Mouse (Mus musculus) midbrain, embryonic 12.5 days (tissue): ENCODE measurements at regions not wholly inside any gene's neighbourhood (a gene's known extent, or its start where the extent isn't known, plus 50 kb on each side); places are given as distances from the start of the nearest gene placed in this dataset.

Experiments
- ATAC-seq: fragments of 200-750 bp; cut with Nextera tagmentation; 2 replicates; pipeline ENCODE4 v1.8.0; 2017; ENCODE audit warnings: low read depth, moderate TSS enrichment, moderate library complexity; ENCODE audit not compliant: low FRiP score
- H3K27ac ChIP-seq: fragments of 300-500 bp; sonication (generic); replicated peaks from 2 replicates; pipeline ENCODE4 v1.5.1; 2016; ENCODE audit warnings: mild to moderate bottlenecking
- H3K27me3 ChIP-seq: fragments of 300-500 bp; sonication (generic); 2 replicates; pipeline ENCODE4 v1.6.1; 2016; ENCODE audit warnings: mild to moderate bottlenecking
- H3K36me3 ChIP-seq: fragments of 300-500 bp; sonication (generic); 2 replicates; pipeline ENCODE4 v1.6.1; 2016
- H3K4me1 ChIP-seq: fragments of 300-500 bp; sonication (generic); 2 replicates; pipeline ENCODE4 v1.6.1; 2016
- H3K4me2 ChIP-seq: fragments of 300-500 bp; sonication (generic); replicated peaks from 2 replicates; pipeline ENCODE4 v1.6.1; 2016; ENCODE audit warnings: mild to moderate bottlenecking, moderate library complexity
- H3K4me3 ChIP-seq: fragments of 300-500 bp; sonication (generic); 2 replicates; pipeline ENCODE4 v1.5.1; 2016; ENCODE audit warnings: mild to moderate bottlenecking
- H3K9ac ChIP-seq: fragments of 300-500 bp; sonication (generic); replicated peaks from 2 replicates; pipeline ENCODE4 v1.6.1; 2016; ENCODE audit warnings: mild to moderate bottlenecking, moderate library complexity
- H3K9me3 ChIP-seq: fragments of 300-500 bp; sonication (generic); 2 replicates; pipeline ENCODE4 v1.6.1; 2016; ENCODE audit warnings: mild to moderate bottlenecking
- WGBS: fragments of 180-500 bp; shearing (Covaris S2); methylation state at CpG from one replicate; pipeline ENCODE4 v1.1.7; 2016; 5-methylcytosine and 5-hydroxymethylcytosine counted together

DNA sequence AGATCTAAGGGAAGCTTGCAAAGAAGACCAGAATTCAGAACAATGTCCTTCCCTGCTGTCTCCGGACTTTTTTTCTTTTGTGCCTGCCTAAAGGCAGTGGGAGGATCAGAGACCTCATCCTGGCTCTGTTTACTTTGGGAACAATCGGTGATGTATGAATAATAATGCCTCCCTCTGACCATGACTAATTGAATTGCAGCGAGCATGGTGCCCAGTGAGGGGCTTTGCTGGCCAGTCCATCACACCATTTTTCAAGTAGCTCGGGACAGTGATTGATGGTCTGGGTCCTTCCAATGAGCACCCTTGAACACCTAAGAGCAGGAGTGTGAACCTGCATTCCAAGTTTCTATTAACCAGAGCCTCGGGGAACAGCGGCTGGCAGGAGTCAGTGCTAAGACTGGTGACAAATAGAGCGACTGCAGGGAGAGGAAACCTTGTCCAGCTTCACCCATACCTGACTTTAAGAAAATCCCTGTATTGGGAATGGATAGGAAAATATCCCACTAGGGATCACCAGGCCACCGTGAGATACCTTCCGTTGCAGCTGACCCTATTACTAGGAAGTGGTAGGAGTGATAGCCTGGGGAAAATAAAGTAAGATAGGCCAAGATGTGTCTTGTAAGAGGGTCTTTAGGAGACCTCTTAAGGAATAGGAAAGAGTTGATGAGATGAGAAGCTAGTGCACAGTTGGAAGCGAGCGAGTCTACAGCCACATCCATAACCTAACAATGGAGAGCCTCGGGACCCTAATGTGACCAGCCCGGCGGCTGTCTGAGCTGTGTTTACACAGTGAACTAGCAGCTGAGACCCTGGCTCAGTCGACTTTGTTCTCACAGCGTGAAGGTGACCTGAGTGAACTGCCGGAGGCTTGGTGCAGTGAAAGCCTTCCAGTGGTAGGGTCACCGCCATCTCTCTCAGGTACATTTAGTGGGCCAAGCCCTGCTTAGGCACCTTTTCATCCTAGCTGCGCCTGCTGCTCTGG lies 140.7 kb downstream of the Foxa2 start:
- Histone ChIP-seq H3K27me3 (peaks cover 88% of the 10 kb centered on the region), H3K27ac (peak overlapping the region; percentile 42), H3K9ac (no peak overlapping the region), H3K4me2 (peak overlapping the region; percentile 7; the same call in 1 of the 2 replicates), H3K36me3 (no peaks in the 10 kb centered on the region), H3K4me1 (peaks cover 13% of the 10 kb centered on the region), H3K4me3 (no peak overlapping the region), H3K9me3 (no peaks in the 10 kb centered on the region)
- peak; percentile 70 for ATAC-seq
- 5% methylated on average over 19 of the region's 19 CpGs for WGBS

- WGBS = 14% methylated on average over 3 of the region's 3 CpGs
- H3K27ac ChIP-seq = 0 out of 2 replicates have a peak overlapping the region, but pooled peaks have one; percentile 42
- peak overlapping the region; percentile 7; the same call in 1 of the 2 replicates for H3K4me2 ChIP-seq
- H3K4me1 ChIP-seq = peaks cover 13% of the 10 kb centered on the region
- H3K9me3 ChIP-seq = no peaks in the 10 kb centered on the region
- H3K9ac ChIP-seq = no peak overlapping the region
- H3K4me3 ChIP-seq = no peak overlapping the region
- ATAC-seq = no peak
- H3K27me3 ChIP-seq = peaks cover 89% of the 10 kb centered on the region
- no peaks in the 10 kb centered on the region for H3K36me3 ChIP-seq
Measured at GRCm38 (mm10) chr2:147905118-147905517, 141.7 kb downstream of the Foxa2 start.

GRCm38 (mm10) chr2:147899236-147899635 lies 147.5 kb downstream of the Foxa2 start:
- H3K4me3 ChIP-seq = no peak overlapping the region
- H3K36me3 ChIP-seq = no peaks in the 10 kb centered on the region
- H3K9ac ChIP-seq = no peak overlapping the region
- WGBS = 88% methylated on average over 1 of the region's 1 CpGs
- no peak overlapping the region for H3K4me2 ChIP-seq
- H3K27ac ChIP-seq = no peak overlapping the region
- H3K4me1 ChIP-seq = no peaks in the 10 kb centered on the region
- no peak for ATAC-seq
- no peaks in the 10 kb centered on the region for H3K9me3 ChIP-seq
- H3K27me3 ChIP-seq = peaks cover 64% of the 10 kb centered on the region

- Histone ChIP-seq H3K4me2 (no peak overlapping the region), H3K4me3 (no peak overlapping the region), H3K36me3 (no peaks in the 10 kb centered on the region), H3K9ac (no peak overlapping the region), H3K9me3 (no peaks in the 10 kb centered on the region), H3K27ac (no peak overlapping the region), H3K4me1 (no peaks in the 10 kb centered on the region), H3K27me3 (peaks cover 37% of the 10 kb centered on the region)
- 0 out of 2 replicates have a peak, but pooled peaks have one; percentile 38 for ATAC-seq
- 0% methylated on average over 1 of the region's 1 CpGs for WGBS
Measured at GRCm38 (mm10) chr2:147895691-147896090, 151.1 kb downstream of the Foxa2 start.

- no peaks in the 10 kb centered on the region for H3K9me3 ChIP-seq
- H3K4me2 ChIP-seq = no peak overlapping the region
- no peak overlapping the region for H3K4me3 ChIP-seq
- H3K4me1 ChIP-seq = no peaks in the 10 kb centered on the region
- H3K27me3 ChIP-seq = peaks cover 28% of the 10 kb centered on the region
- no peak for ATAC-seq
- no peak overlapping the region for H3K9ac ChIP-seq
- WGBS = 24% methylated on average over 1 of the region's 1 CpGs
- H3K36me3 ChIP-seq = no peaks in the 10 kb centered on the region
- H3K27ac ChIP-seq = no peak overlapping the region
Measured at GRCm38 (mm10) chr2:147894213-147894612, 152.6 kb downstream of the Foxa2 start.

DNA sequence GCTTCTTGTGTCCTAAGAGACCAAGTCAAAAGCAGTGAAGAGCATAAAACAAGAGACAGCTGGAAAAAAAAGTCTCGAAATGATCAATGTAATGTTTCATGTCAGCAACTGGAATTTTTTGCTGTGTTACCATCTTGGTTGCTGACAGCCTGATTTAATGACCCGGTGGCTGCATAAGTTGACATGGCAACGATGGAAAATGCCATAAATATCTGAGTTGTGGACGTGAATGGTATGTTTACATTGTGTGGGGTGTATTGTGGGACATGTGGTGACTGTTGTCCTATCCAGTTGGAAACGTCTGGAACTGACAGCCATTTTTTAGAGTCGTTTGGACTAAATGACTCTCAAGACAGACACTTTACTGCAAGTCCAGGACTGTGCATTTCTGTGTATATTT lies 160.6 kb downstream of the Foxa2 start:
- Histone ChIP-seq H3K36me3 (no peaks in the 10 kb centered on the region), H3K4me3 (no peak overlapping the region), H3K4me2 (no peak overlapping the region), H3K9ac (no peak overlapping the region), H3K27me3 (peaks cover 7% of the 10 kb centered on the region), H3K9me3 (no peaks in the 10 kb centered on the region), H3K4me1 (no peaks in the 10 kb centered on the region), H3K27ac (no peak overlapping the region)
- no peak for ATAC-seq
- 61% methylated on average over 6 of the region's 6 CpGs for WGBS

DNA sequence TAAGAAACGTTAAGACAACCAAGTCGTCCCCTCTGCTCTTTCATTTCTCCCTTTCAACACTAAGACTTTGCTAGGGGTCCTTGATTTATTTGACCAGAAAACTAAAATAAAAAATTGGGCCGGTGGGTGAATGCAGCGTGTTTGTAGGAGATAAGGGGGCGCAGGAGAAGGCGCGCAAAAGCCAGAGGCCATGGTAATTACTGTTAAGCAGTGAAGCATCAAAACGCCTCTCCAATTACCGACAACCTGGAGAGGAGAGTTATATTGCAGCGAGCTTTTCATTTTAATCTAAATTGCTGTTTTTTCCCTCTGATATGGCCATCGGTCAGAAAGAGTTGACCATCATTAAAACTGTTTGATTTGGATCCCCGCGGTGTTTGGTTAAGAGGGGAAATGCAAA lies 168.9 kb downstream of the Foxa2 start:
- Histone ChIP-seq H3K4me3 (no peak overlapping the region), H3K4me1 (peaks cover 26% of the 10 kb centered on the region), H3K27me3 (peaks cover 50% of the 10 kb centered on the region), H3K36me3 (no peaks in the 10 kb centered on the region), H3K4me2 (peak overlapping the region; percentile 59), H3K9me3 (no peaks in the 10 kb centered on the region), H3K9ac (no peak overlapping the region), H3K27ac (peak overlapping the region; percentile 68; the same call in 1 of the 2 replicates)
- peak; percentile 44; the same call in 1 of the 2 replicates for ATAC-seq
- 12% methylated on average over 13 of the region's 13 CpGs for WGBS

GRCm38 (mm10) chr2:147877543-147877904 lies 169.2 kb downstream of the Foxa2 start:
- Histone ChIP-seq H3K4me3 (peak overlapping the region; percentile 37), H3K9ac (peak overlapping the region; percentile 50; the same call in 1 of the 2 replicates), H3K36me3 (no peaks in the 10 kb centered on the region), H3K4me2 (peak overlapping the region; percentile 59), H3K4me1 (peaks cover 26% of the 10 kb centered on the region), H3K27ac (peak overlapping the region; percentile 68), H3K27me3 (peaks cover 52% of the 10 kb centered on the region), H3K9me3 (no peaks in the 10 kb centered on the region)
- no peak for ATAC-seq
- WGBS = 6% methylated on average over 4 of the region's 4 CpGs

- Histone ChIP-seq H3K4me1 (peaks cover 26% of the 10 kb centered on the region), H3K4me2 (peak overlapping the region; percentile 59), H3K9me3 (no peaks in the 10 kb centered on the region), H3K27ac (peak overlapping the region; percentile 68), H3K36me3 (no peaks in the 10 kb centered on the region), H3K27me3 (peaks cover 52% of the 10 kb centered on the region), H3K9ac (peak overlapping the region; percentile 50), H3K4me3 (peak overlapping the region; percentile 37)
- 3% methylated on average over 19 of the region's 19 CpGs for WGBS
- ATAC-seq = peak; percentile 69
Measured at GRCm38 (mm10) chr2:147876708-147877542, 169.8 kb downstream of the Foxa2 start.

GRCm38 (mm10) chr2:147872972-147873371 lies 173.8 kb downstream of the Foxa2 start:
- no peak overlapping the region for H3K4me3 ChIP-seq
- no peaks in the 10 kb centered on the region for H3K36me3 ChIP-seq
- peaks cover 29% of the 10 kb centered on the region for H3K27me3 ChIP-seq
- H3K9me3 ChIP-seq = no peaks in the 10 kb centered on the region
- 93% methylated on average over 3 of the region's 3 CpGs for WGBS
- peaks cover 21% of the 10 kb centered on the region for H3K4me1 ChIP-seq
- H3K27ac ChIP-seq = no peak overlapping the region
- no peak overlapping the region for H3K9ac ChIP-seq
- ATAC-seq = no peak
- H3K4me2 ChIP-seq = no peak overlapping the region

DNA sequence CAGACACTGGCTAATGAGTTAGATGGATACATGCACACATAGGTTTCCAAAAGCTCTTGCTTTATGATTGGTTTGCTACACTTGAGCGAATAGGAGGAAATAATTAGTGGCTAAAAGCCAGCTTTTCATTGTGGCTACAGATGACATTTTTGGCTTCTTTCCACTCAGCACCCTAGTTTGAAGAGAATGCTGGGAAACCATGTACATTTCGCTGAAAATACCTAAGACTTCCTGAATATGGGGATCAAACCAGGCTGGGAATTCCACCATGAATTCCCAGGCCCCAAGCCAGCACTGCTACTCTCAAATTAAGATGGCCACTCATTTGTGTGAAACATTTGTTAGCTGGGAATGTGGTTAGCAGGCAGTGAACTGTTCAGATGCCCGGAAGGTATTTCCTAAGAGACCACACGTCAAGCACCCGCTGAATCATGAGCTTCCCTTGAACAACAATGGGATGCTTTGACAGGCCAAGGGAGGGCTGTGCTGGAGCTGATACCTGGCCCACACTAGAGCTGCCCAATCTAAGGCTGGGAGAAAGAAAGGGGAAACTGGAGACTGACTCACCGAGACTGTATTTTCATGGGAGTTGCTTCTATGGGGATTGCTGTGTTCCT lies 195.5 kb downstream of the Foxa2 start:
- 86% methylated on average over 6 of the region's 6 CpGs for WGBS
- Histone ChIP-seq H3K4me1 (no peaks in the 10 kb centered on the region), H3K27me3 (peaks cover 5% of the 10 kb centered on the region), H3K4me2 (no peak overlapping the region), H3K4me3 (no peak overlapping the region), H3K9ac (no peak overlapping the region), H3K36me3 (no peaks in the 10 kb centered on the region), H3K27ac (no peak overlapping the region), H3K9me3 (no peaks in the 10 kb centered on the region)
- ATAC-seq = no peak
